Mouse (Mus musculus) thymus, adult 2 months (tissue): Measurements from ENCODE around the gene Ttbk2.

Source experiments
- CTCF ChIP-seq: fragments of 200-500 bp; IDR thresholded peaks from 2 replicates; pipeline ENCODE4 v1.5.1; 2012; ENCODE audit warnings: mild to moderate bottlenecking, control low read depth, low read length, moderate library complexity, borderline replicate concordance; ENCODE audit not compliant: control insufficient read depth, poor library complexity, insufficient read depth; ENCODE audit errors: extremely low read depth
- POLR2A ChIP-seq: fragments of 200-500 bp; IDR thresholded peaks from 2 replicates; pipeline ENCODE4 v1.6.1; 2012; ENCODE audit warnings: mild to moderate bottlenecking, low read length, control low read depth, moderate library complexity; ENCODE audit not compliant: control insufficient read depth, poor library complexity, insufficient read depth; ENCODE audit errors: extremely low read depth

DNA sequence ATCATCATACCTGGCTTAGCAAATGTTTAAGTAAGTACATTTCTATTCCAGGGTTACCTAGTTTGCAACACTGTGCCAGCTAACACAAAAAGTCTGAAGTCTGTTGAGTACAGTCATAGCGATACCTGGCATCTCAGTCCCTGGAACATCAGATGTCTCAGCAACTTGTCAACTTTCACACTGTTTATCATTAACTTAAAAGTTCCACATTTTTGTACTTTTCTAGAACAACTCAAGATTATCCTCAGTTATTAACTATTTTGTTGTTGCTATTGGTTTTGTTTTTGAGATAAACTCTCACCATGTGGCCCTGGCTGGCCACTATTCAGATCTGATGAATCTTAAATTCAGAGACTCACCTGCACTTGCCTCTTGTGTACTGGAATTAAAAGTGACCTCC, 13.0 kb upstream of the Ttbk2 start:
- TF ChIP-seq CTCF (no peak), POLR2A (no peak)
